Mouse (Mus musculus) heart, postnatal 36 days (tissue): ENCODE results near the gene Anapc7. TPM values are rescaled to one million over a fixed set of nuclear protein-coding genes. Genes with fewer than 3 reads are reported as not detected.
"Not testable (repeated sequence)": the region's sequence is repeated elsewhere in the genome, so short reads cannot be mapped to it uniquely, and the experiment has no call there.

Experiments
- DNase-seq, 2 experiments: peaks; one replicate each; pipeline ENCODE4 v3.0.0; 2021 to 2022
- intact Hi-C: fragments of 180-260 bp; cut with DNase I; formaldehyde crosslinking; loops from one replicate; pipeline ENCODE4 v1.15.1; 2025
- total RNA-seq, 2 experiments: library from RNA; stranded (reverse); gene quantifications; 2 replicates each; pipeline ENCODE4 v1.2.3; 2021

The Anapc7 gene
- total RNA-seq, 2 experiments from 2014 or later: 31.7 to 35.1 TPM

GRCm38 (mm10) chr5:122402772-122403171 lies 18.7 kb upstream of the Anapc7 start:
- peak; percentile 70 to 77 for DNase-seq
- intact Hi-C loops: loop anchor here (2.0 to 5.0 kb wide), 2 partner anchors 20 to 325 kb away; no protein-coding TSS in a partner anchor

- no peak for DNase-seq
- intact Hi-C loops: loop anchor here (2.0 to 5.0 kb wide), 2 partner anchors 19 to 324 kb away; no protein-coding TSS in a partner anchor
These were observed 18.1 kb upstream of the Anapc7 start for GRCm38 (mm10) chr5:122403362-122403761.

GRCm38 (mm10) chr5:122405537-122405936 lies 16.0 kb upstream of the Anapc7 start:
- intact Hi-C loops: no loop called here

GRCm38 (mm10) chr5:122409692-122410645 lies 11.5 kb upstream of the Anapc7 start:
- intact Hi-C loops: no loop called here
- no peak for DNase-seq

More at GRCm38 (mm10) chr5:122405537-122405936, 16.0 kb upstream of the Anapc7 start:
- DNase-seq: no peak

GRCm38 (mm10) chr5:122411892-122412291 lies 9.6 kb upstream of the Anapc7 start:
- DNase-seq: no peak

GRCm38 (mm10) chr5:122412826-122413225 lies 8.7 kb upstream of the Anapc7 start:
- DNase-seq: no peak
- intact Hi-C loops: no loop called here

More at GRCm38 (mm10) chr5:122411892-122412291, 9.6 kb upstream of the Anapc7 start:
- intact Hi-C loops: no loop called here

- no peak for DNase-seq
- intact Hi-C loops: no loop called here
These were observed 7.1 kb upstream of the Anapc7 start for GRCm38 (mm10) chr5:122414351-122414750.

- no peak for DNase-seq
- intact Hi-C loops: no loop called here
These were observed 6.0 kb upstream of the Anapc7 start for GRCm38 (mm10) chr5:122415465-122415864.

GRCm38 (mm10) chr5:122420676-122421075 lies 817 bp upstream of the Anapc7 start:
- intact Hi-C loops: loop anchor here (5.0 kb wide), 2 partner anchors 82 to 207 kb away; partner anchors contain the start of gene Atp2a2
- not testable (repeated sequence) for DNase-seq

- intact Hi-C loops: loop anchor here (2.0 to 5.0 kb wide), 3 partner anchors 20 to 205 kb away; partner anchors contain the start of gene Atp2a2
- DNase-seq: peak; percentile 91 to 95
These were observed 825 bp downstream of the Anapc7 start for GRCm38 (mm10) chr5:122422071-122422964.

- DNase-seq: no peak
- intact Hi-C loops: loop anchor here (2.0 to 5.0 kb wide), 3 partner anchors 20 to 204 kb away; partner anchors contain the start of gene Atp2a2
These were observed 1.6 kb downstream of the Anapc7 start for GRCm38 (mm10) chr5:122423083-122423482.

GRCm38 (mm10) chr5:122425550-122425949 lies 4.1 kb downstream of the Anapc7 start:
- DNase-seq: no peak
- intact Hi-C loops: no loop called here

GRCm38 (mm10) chr5:122430036-122430775 lies 8.7 kb downstream of the Anapc7 start:
- intact Hi-C loops: no loop called here
- DNase-seq: no peak

- intact Hi-C loops: no loop called here
- no peak for DNase-seq
These were observed 9.7 kb downstream of the Anapc7 start for GRCm38 (mm10) chr5:122431221-122431620.

GRCm38 (mm10) chr5:122434541-122434940 lies 13.0 kb downstream of the Anapc7 start:
- intact Hi-C loops: no loop called here

GRCm38 (mm10) chr5:122439400-122440094 lies 18.1 kb downstream of the Anapc7 start:
- intact Hi-C loops: no loop called here
- DNase-seq: peak in 1 of 2 experiments; percentile 54

More at GRCm38 (mm10) chr5:122434541-122434940, 13.0 kb downstream of the Anapc7 start:
- DNase-seq: no peak

- intact Hi-C loops: no loop called here
- DNase-seq: peak in 1 of 2 experiments; percentile 55
These were observed 18.7 kb downstream of the Anapc7 start for GRCm38 (mm10) chr5:122440095-122440630.

- no peak for DNase-seq
- intact Hi-C loops: no loop called here
These were observed 23.0 kb downstream of the Anapc7 start for GRCm38 (mm10) chr5:122444492-122444891.
